Mouse (Mus musculus) heart, postnatal 0 days (tissue): Measurements from ENCODE around the gene Tbc1d17.

ENCODE experiments used
- CTCF ChIP-seq: IDR thresholded peaks from 2 replicates; pipeline ENCODE4 v1.5.1; 2016; ENCODE audit warnings: antibody characterized with exemption, control low read depth, low read depth
- EP300 ChIP-seq: IDR thresholded peaks from 2 replicates; pipeline ENCODE4 v1.6.1; 2016; ENCODE audit warnings: antibody characterized with exemption, low read depth

- TF ChIP-seq EP300 (no peak), CTCF (no peak)
Observed at GRCm38 (mm10) chr7:44818164-44818563, 30.7 kb downstream of the Tbc1d17 start.
